Mouse (Mus musculus) liver, embryonic 14.5 days (tissue): ENCODE data around the gene Hnrnpu. TPM values are rescaled to one million over a fixed set of nuclear protein-coding genes. Genes with fewer than 3 reads are reported as not detected.
"Not testable (repeated sequence)": the region's sequence is repeated elsewhere in the genome, so short reads cannot be mapped to it uniquely, and the experiment has no call there.

Experiments
- ATAC-seq: fragments of 200-750 bp; cut with Nextera tagmentation; 2 replicates; pipeline ENCODE4 v1.8.0; 2017; ENCODE audit warnings: moderate number of reproducible peaks, mild to moderate bottlenecking, moderate library complexity; ENCODE audit not compliant: insufficient read depth
- DNase-seq, 3 experiments: peaks; one replicate each; pipeline ENCODE4 v3.0.0-alpha.2; 2012 to 2013; ENCODE audit warnings: low read depth in 3 of 3, low spot score in 3 of 3
- H3K27ac ChIP-seq: fragments of 300-500 bp; sonication (generic); 2 replicates; pipeline ENCODE4 v1.5.1; 2014; ENCODE audit warnings: moderate library complexity, mild to moderate bottlenecking, control low read depth, inconsistent platforms
- H3K27me3 ChIP-seq: fragments of 300-500 bp; sonication (generic); 2 replicates; pipeline ENCODE4 v1.6.1; 2014; ENCODE audit warnings: mild to moderate bottlenecking, low read length, moderate library complexity; ENCODE audit not compliant: control insufficient read depth, insufficient read depth
- H3K36me3 ChIP-seq: fragments of 300-500 bp; sonication (generic); replicated peaks from 2 replicates; pipeline ENCODE4 v1.6.1; 2014; ENCODE audit warnings: low read depth; ENCODE audit not compliant: control insufficient read depth, insufficient read depth
- H3K4me1 ChIP-seq, 2 experiments: fragments of 200-500 bp in 1 of 2; fragments of 300-500 bp in 1 of 2; sonication (generic) in 1 of 2; replicated peaks; 2 replicates each; pipeline ENCODE4 v1.6.1; 2012 to 2014; ENCODE audit warnings: antibody characterized with exemption in 1 of 2, inconsistent platforms in 1 of 2, low read length in 1 of 2; ENCODE audit not compliant: control insufficient read depth in 2 of 2, insufficient read depth in 2 of 2
- H3K4me2 ChIP-seq: fragments of 300-500 bp; sonication (generic); 2 replicates; pipeline ENCODE4 v1.6.1; 2014; ENCODE audit warnings: low read depth, mild to moderate bottlenecking, control low read depth, moderate library complexity
- H3K4me3 ChIP-seq, 2 experiments: fragments of 200-500 bp in 1 of 2; fragments of 300-500 bp in 1 of 2; sonication (generic) in 1 of 2; 2 replicates each; pipeline ENCODE4 v1.5.1; 2012 to 2014; ENCODE audit warnings: low read depth in 2 of 2, low read length in 2 of 2, mild to moderate bottlenecking in 2 of 2, control low read depth in 1 of 2, inconsistent platforms in 1 of 2, moderate library complexity in 1 of 2; ENCODE audit not compliant: insufficient read depth in 1 of 2
- H3K9ac ChIP-seq: fragments of 300-500 bp; sonication (generic); replicated peaks from 2 replicates; pipeline ENCODE4 v1.6.1; 2014; ENCODE audit warnings: mild to moderate bottlenecking, control low read depth, moderate library complexity
- H3K9me3 ChIP-seq: fragments of 300-500 bp; sonication (generic); 2 replicates; pipeline ENCODE4 v1.6.1; 2016; ENCODE audit warnings: low read length, mixed read lengths; ENCODE audit not compliant: control insufficient read depth
- CTCF ChIP-seq: IDR thresholded peaks from 2 replicates; pipeline ENCODE4 v1.5.1; 2016; ENCODE audit warnings: antibody characterized with exemption, low read depth, control low read depth
- EP300 ChIP-seq: IDR thresholded peaks from 2 replicates; pipeline ENCODE4 v1.6.1; 2016; ENCODE audit warnings: antibody characterized with exemption, low read depth
- WGBS: fragments of 180-500 bp; shearing (Covaris S2); extraction: QIAGEN DNeasy Blood & Tissue Kit; methylation state at CpG from one replicate; pipeline ENCODE4 v1.1.7; 2014; ENCODE audit not compliant: insufficient replicate concordance; 5-methylcytosine and 5-hydroxymethylcytosine counted together
- microRNA-seq: library from miRNA; unstranded; fragments of <30 nt; microRNA quantifications from one replicate; pipeline ENCODE4, GENCODE M21; 2016
- polyA plus RNA-seq, 2 experiments: library from polyadenylated mRNA; depleted of rRNA in 1 of 2; stranded (reverse) in 1 of 2; unstranded in 1 of 2; fragments of >200 nt; fragmentation: Nextera tagmentation in 1 of 2; extraction: Ambion mirVana in 1 of 2; gene quantifications; 2 replicates each; pipeline versions ENCODE4 v1.2.1 to v1.2.3; 2012 to 2014

Gene Hnrnpu
- polyA plus RNA-seq, 2 experiments = 165 to 191 TPM

DNA sequence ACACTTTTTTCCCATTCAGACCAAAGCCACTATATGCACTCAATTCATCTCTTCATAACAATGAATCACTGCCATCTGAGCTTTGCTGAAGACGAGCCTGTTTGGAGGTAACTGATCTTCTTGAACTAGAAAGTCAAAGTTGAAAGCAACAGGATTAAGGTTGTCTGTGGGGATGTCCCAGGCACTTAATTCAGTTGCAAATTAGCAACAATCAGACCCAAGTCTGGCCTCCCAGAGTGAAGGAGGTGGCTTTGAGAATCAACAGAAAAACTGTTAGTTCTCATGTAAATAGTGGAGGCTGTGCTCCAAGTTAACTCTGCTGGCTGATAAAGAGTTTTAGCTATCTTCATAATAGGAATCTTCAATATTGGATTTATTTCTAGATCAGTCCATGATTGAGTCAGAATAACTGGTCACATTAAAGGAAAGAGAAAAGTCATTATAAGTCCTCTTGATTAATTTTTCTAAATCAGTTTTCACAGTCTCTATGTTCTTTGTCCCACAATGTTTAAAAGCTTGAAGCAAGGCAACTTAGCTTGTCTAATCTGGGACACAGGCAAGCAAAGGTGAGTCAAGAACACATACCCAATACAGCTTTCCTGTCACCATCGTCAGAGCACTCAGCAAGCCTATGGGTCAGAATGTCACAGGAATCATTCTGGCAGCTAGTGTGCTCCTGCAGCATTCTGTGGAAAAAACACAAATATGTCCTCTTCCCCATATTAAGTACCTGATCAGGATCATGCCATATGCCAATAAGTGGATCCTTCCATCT, 53.5 kb downstream of the Hnrnpu start:
- no peaks in the 10 kb centered on the region for H3K27me3 ChIP-seq
- H3K36me3 ChIP-seq = no peaks in the 10 kb centered on the region

DNA sequence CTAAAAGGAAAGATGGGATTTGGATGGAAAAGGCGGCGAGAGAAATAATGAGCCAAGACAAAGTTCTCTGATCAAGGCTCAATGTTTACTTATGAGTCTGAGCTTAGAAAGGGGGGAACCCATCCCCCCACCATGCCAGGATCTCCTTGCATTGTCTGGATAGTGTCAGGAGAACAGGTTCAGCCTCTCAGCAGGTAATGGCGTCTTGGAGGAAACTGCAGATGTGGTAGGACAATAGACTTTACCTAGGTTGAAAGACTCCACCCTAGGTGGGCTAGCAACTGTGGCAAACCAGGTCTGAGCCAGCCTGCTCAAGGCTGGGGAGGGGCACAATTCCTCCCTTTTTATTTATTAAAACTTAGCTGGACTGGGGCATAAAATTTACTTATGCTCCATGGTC, 54.3 kb downstream of the Hnrnpu start:
- 80% methylated on average over 3 of the region's 3 CpGs for WGBS
- not testable (repeated sequence) for ATAC-seq, H3K9me3 ChIP-seq, H3K36me3 ChIP-seq, H3K4me1 ChIP-seq, H3K4me3 ChIP-seq, H3K9ac ChIP-seq, H3K4me2 ChIP-seq, DNase-seq, H3K27me3 ChIP-seq, H3K27ac ChIP-seq

More for the DNA sequence above, 53.5 kb downstream of the Hnrnpu start:
- Histone ChIP-seq H3K4me2 (no peak overlapping the region), H3K27ac (no peak overlapping the region), H3K4me1 (no peaks in the 10 kb centered on the region), H3K9ac (no peak overlapping the region), H3K9me3 (no peaks in the 10 kb centered on the region), H3K4me3 (no peak overlapping the region)
- no peak for TF ChIP-seq CTCF
- no peak for TF ChIP-seq EP300
- 53% methylated on average over 2 of the region's 2 CpGs for WGBS
- no peak for DNase-seq
- ATAC-seq = no peak

DNA sequence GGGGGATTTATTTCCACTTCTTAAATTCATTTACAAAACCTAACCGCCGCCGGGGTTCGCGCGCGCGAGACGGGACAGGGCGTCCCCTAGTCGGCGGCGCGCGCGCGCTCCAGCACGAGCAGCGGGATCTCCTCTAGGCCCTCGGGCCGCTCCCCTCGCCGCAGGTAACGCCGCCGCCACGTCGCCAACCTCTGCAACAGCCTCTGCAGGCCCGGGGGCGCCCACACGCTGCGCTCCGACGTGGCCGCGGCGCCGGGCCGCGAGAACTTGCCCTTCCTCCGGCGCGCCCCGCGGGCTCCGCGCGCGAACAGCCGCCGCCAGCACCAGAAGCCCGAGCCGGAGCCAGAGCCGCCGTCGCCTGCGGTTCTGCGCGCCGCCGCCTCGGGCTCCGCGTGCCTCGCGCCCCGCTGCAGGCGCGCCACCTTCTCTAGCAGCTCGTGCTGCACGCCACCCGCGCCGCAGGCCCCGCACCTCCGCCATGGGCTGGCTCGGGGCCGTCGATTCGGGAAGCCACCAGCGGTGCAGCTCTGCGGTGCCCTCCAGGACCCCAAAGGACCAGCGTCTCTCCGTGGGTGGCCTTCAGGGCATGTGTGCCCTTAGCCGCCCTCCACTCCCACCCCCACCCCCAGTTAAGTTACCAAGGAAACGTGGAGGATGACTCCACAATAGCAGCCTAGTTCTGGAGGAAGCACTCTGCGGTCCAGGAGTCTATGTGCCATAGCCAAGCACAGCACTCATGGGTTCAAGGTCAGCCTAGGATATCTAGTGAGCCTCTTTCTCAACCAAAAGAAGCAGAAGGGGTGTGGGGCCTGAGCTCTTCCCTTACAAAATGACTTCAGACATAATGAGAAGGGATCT, 61.3 kb downstream of the Hnrnpu start:
- Histone ChIP-seq H3K4me1 (no peaks in the 10 kb centered on the region), H3K9me3 (no peaks in the 10 kb centered on the region), H3K9ac (no peak overlapping the region), H3K36me3 (no peaks in the 10 kb centered on the region), H3K27ac (no peak overlapping the region), H3K4me2 (peak overlapping the region; percentile 64), H3K4me3 (peak overlapping the region; percentile 52 to 57), H3K27me3 (peaks cover 14% of the 10 kb centered on the region)
- DNase-seq (no peak), ATAC-seq (peak; percentile 65)
- under 1% methylated on average over 87 of the region's 87 CpGs for WGBS
- no peak for TF ChIP-seq EP300
- TF ChIP-seq CTCF = no peak

DNA sequence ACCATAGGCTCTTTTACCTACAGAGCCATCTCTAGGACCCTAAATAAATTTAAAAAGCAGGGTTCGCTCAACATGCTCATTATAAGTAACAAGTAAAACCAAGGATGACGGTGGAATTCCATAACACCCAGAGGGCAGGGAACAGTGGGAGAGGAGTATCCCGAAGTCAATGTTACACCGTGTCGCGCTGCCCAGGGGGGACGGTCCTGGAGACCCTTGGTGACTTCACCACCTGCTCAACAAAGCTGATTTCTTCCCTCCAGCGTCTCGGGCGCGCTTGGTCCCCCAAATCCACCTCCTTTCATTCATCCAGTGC, 61.9 kb downstream of the Hnrnpu start:
- no peaks in the 10 kb centered on the region for H3K36me3 ChIP-seq
- H3K27me3 ChIP-seq = peaks cover 14% of the 10 kb centered on the region
- H3K4me2 ChIP-seq = peak overlapping the region; percentile 64
- ATAC-seq (peak; percentile 18; the same call in 1 of the 2 replicates), DNase-seq (no peak)
- no peak for TF ChIP-seq EP300
- no peak for TF ChIP-seq CTCF
- WGBS = 7% methylated on average over 11 of the region's 11 CpGs
- no peak overlapping the region for H3K27ac ChIP-seq
- H3K4me1 ChIP-seq = no peaks in the 10 kb centered on the region
- H3K9me3 ChIP-seq = no peaks in the 10 kb centered on the region
- H3K4me3 ChIP-seq = peak overlapping the region; percentile 52 to 57
- no peak overlapping the region for H3K9ac ChIP-seq

DNA sequence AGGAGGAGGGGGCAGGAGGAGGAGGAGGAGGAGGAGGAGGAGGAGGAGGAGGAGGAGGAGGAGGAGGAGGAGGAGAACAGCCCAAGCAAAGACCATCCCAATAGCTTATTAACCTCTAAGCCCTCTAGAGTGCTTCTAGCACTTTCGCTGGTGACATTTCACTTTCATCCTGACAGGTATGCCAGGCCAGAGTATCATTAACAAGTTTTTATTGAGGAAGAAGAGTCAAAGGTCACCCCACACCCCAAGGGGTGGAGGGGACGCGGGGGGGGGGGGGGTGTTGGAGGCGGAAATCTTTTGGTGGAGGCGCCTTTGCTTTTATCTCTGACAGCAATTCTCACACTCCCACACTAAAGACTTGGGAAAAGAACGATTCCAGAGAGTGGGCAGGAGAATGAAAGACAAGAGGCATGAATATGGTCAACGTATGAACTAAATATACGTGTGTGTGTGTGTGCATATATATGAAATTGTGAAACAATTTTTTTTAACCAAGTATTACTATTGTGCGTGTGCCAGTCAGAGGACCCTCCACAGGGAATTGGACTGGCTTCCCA, 62.3 kb downstream of the Hnrnpu start:
- DNase-seq = no peak
- Histone ChIP-seq H3K4me2 (peak overlapping the region; percentile 64; the same call in 1 of the 2 replicates), H3K4me3 (no peak overlapping the region), H3K27ac (no peak overlapping the region), H3K4me1 (no peaks in the 10 kb centered on the region), H3K36me3 (no peaks in the 10 kb centered on the region), H3K9ac (no peak overlapping the region), H3K9me3 (no peaks in the 10 kb centered on the region), H3K27me3 (peaks cover 14% of the 10 kb centered on the region)
- 40% methylated on average over 9 of the region's 9 CpGs for WGBS
- TF ChIP-seq EP300 (no peak), CTCF (no peak)
- no peak for ATAC-seq

Small RNA genes lying within 50 kb of the gene (microRNA-seq; reads per million reads assigned to microRNA genes)
- not detected for gene Gm27458

Other genes starting within 250 kb of the Hnrnpu start
- gene Desi2, start 150.4 kb downstream of the Hnrnpu start, polyA plus RNA-seq (2012; rRNA removed) = 2.9 and 3.7 TPM in 2 replicates
- 6.2 and 6.5 TPM in 2 replicates for gene Desi2, start 150.4 kb downstream of the Hnrnpu start, polyA plus RNA-seq (2014; fragmentation: Nextera tagmentation; extraction: Ambion mirVana)
- gene Cox20, start 18.7 kb downstream of the Hnrnpu start, polyA plus RNA-seq (2012; rRNA removed) = 42.4 and 42.9 TPM in 2 replicates
- 97.3 and 107 TPM in 2 replicates for gene Cox20, start 18.7 kb downstream of the Hnrnpu start, polyA plus RNA-seq (2014; fragmentation: Nextera tagmentation; extraction: Ambion mirVana)
- 0.19 and 0.64 TPM in 2 replicates for gene Efcab2, start 68.3 kb upstream of the Hnrnpu start, polyA plus RNA-seq (2012; rRNA removed)
- 3.5 and 4.3 TPM in 2 replicates for gene Efcab2, start 68.3 kb upstream of the Hnrnpu start, polyA plus RNA-seq (2014; fragmentation: Nextera tagmentation; extraction: Ambion mirVana)
- gene Kif26b, start 191.3 kb upstream of the Hnrnpu start, polyA plus RNA-seq (2012; rRNA removed) = 0.05 and 0.07 TPM in 2 replicates
- gene Kif26b, start 191.3 kb upstream of the Hnrnpu start, polyA plus RNA-seq (2014; fragmentation: Nextera tagmentation; extraction: Ambion mirVana) = 0.01 and 0.05 TPM in 2 replicates